Mouse (Mus musculus) liver, embryonic 14.5 days (tissue): ENCODE measurements around the gene Cfap70.

Experiments
- CTCF ChIP-seq: IDR thresholded peaks from 2 replicates; pipeline ENCODE4 v1.5.1; 2016; ENCODE audit warnings: antibody characterized with exemption, low read depth, control low read depth
- EP300 ChIP-seq: IDR thresholded peaks from 2 replicates; pipeline ENCODE4 v1.6.1; 2016; ENCODE audit warnings: antibody characterized with exemption, low read depth

DNA sequence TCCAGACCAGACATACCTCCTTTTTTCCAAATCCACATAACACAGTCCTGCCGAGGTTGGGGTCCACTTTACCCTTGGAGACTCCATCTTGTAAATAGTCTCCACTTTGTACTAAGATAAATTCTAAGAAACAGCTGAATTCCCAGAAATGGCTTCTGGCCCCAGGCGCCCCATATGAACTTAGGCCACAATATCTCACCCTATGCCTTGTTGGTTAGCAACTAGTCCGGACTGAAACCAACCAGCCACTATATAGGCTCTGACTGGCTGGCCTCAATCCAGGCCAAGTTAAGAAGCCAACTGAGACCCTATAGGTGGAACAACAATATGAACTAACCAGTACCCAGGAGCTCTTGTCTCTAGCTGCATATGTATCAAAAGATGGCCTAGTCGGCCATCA lies 59.7 kb downstream of the Cfap70 start:
- TF ChIP-seq CTCF (no peak), EP300 (no peak)
